Mouse (Mus musculus) frontal cortex, postnatal 10 days (tissue): ENCODE measurements around the gene Rem1.

Source experiments
- DNase-seq, 2 experiments: peaks; one replicate each; pipeline ENCODE4 v3.0.0; 2022; ENCODE audit warnings: low spot score in 2 of 2, mixed read lengths in 1 of 2

Rem1 gene

DNA sequence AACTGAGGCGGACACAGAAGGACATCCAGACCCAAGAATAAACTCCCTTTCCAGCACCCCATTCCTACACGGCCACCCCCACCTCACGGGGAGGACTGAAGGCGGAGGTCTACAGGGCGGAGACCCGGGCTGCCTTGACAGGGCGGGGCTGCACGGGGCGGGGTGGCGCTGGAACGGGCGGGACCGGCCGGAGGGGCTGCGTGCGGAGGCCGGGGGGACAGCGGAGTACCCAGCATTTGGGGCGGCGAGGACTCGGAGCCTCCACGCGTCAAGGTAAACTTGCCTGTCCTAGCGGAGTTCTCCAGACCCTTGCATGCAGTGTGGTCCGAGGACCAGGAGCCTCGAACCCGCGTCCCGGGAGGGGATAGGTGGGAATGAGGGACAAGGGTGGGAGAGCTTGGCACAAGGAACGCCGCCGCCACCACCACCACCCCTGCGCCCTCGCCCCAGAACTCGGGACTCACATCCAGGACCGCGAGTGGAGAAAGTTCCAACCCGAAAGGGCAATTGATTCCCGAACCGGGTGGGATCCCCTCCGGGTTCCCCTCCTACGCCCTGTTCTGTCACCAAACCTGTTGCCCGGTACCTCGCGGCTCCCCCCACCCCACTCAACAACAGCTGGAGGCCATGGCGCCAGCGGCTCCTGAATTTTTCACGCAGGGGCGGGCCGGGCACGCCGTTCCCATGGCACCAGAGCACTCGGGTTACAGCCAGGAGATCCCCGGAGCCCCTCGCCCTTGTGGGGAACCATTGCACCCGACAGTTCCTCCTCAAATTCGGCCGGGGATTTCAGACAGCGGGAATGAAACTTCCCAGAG, at the start of gene Rem1:
Rem1 (plus strand) TSS at position 178 of the 818 bp plus-strand sequence.
- DNase-seq, result no peak

DNA sequence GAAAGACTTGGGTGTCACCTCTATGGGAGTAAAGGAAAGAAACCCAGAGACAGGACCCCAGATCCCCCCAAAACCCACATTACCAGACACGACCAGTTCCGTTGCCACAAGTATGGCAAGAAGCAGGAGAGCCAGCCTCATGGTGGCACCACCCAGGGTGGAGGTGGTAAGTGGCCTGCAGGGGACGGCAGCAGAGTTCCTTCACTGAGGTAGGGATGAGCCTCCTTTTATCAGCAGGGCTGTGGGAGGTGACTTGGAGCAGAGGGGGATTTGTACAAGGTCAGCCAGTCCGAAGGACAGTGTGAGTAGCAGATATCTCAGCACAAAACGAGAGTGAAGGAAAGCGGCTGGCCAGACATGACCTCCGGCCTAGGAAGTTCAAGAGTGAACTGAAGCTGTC, 46.6 kb upstream of the Rem1 start, which contains the start of gene Defb19:
Defb19 (minus strand) TSS at position 206 of the 400 bp plus-strand sequence.
- DNase-seq, result no peak

DNA sequence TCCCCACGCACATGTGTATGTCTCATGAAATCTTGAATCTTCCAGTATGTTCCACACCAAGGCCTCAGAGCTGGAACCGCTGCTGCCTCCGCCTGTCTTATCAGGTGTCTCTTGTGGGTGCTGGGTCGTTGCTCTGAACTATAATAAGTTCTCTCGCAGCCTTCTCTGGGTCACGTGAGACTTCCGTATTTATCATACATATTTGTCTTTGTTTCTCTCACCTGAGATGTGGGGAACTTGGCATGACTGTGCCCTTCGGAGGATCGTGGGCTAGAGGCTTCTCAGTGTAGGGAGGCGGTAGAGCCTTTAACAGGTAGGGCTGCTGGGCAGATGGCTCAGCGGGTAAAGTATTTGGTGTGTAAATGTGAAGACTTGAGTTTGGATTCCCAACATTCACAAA, 46.1 kb upstream of the Rem1 start:
- DNase-seq, result no peak

DNA sequence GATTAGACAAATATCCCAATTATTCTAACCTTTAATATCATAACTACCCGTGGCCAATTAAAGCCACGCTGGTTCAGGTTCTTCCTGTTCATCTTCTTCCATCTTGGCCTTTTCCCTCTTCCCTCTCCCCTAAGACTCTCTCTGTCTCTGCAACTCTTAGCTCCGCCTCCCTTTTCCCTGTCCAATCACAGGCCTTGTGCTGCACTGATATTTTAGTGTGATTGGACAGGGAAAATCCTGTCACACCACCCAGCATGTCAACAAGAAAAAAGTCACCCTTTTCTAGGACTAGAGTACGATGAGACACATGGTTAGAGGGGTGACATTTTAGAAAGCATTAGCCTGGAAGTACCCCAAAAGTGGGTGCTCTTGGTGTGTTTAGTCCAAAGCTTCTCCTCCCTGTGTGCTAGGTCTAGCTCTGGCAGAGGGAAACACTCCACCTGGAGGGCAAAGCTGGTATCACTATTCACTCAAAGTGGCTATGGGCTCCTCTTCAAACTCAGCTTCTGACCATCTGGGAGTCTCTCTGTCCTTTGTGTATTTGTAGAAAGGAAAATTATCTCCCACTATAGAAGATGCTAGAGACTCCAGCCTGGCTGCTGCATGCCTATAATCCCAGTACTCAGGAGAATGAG, 39.7 kb upstream of the Rem1 start:
- no peak for DNase-seq

DNA sequence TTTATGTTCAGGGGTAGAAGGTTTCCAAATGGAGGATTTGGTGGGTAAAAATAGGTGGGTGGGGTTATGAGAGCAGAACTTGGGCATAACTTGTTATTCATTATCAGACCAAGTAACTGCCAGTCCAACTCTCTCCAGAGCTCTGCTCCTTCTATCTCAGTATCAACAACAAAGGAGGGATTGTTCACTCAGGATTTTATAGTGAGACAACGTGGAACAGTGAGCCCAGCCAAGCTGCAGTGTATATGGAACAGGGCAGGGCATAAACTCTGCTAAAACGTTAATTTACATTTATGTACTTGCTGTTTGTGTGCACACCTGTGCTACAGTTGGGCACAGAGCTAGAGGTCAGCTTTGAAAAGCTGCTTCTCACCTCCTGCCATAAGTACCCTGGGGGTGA, 38.3 kb upstream of the Rem1 start:
- DNase-seq, result no peak

DNA sequence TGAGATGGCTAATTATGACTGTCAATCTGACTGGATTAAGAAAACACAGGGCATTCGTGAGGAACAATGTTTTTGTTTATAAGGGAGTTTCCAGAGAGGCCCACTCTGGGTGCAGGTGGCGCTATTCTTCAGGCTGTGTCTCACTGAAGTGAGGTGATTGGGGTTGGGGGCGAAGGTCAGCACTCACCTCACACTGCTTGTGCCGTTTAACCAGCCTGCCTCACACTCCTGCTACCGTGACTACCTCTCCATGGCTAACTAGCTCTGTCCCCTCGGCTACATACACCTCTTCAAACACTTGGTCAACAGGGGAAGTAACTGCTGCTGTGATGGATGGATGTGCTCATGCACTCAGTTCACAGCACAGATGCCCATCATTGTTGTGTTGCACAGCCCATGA, 37.7 kb upstream of the Rem1 start:
- DNase-seq, result no peak

DNA sequence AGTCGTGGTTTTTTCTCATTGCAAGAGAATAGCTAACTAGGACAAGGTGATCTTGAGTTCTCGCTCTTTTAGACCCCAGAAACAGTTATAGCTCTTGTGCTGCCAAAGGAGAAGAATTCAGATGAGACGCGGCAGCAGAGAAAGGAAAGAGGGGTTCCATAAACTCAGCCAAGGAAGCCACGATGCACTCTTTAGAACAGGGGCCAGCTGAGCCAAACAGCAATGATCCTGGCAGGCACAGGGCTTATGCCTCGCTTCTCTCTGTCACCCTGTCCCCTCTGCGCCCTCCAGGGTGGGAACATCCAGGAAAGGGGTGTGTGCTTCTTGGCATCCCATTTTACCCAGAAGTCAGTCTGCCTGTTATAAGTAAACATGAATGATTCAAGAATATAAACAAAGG, 27.5 kb upstream of the Rem1 start, which contains the start of gene Defb45:
Defb45 (minus strand) TSS at position 101 of the 400 bp plus-strand sequence.
- DNase-seq, result no peak

DNA sequence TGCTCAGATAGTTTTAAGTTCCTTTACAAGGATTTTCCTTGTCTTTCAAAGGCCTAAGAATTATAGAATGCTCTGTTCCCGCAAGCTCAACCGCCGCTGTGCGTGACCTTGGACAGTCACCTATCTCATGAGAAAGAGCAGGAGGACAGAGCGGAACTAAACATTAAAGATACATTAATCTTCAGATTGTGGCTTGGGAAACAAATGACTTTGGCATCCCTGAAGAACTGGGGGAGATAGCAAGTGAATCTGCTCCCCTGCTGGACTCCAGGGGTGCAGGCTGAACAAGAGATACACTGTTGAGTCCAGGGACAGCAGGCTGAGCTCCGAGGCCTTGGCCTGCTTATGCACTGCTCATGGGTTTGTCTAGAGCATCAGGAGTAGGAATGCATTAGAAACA, 26.7 kb upstream of the Rem1 start:
- DNase-seq, result no peak

DNA sequence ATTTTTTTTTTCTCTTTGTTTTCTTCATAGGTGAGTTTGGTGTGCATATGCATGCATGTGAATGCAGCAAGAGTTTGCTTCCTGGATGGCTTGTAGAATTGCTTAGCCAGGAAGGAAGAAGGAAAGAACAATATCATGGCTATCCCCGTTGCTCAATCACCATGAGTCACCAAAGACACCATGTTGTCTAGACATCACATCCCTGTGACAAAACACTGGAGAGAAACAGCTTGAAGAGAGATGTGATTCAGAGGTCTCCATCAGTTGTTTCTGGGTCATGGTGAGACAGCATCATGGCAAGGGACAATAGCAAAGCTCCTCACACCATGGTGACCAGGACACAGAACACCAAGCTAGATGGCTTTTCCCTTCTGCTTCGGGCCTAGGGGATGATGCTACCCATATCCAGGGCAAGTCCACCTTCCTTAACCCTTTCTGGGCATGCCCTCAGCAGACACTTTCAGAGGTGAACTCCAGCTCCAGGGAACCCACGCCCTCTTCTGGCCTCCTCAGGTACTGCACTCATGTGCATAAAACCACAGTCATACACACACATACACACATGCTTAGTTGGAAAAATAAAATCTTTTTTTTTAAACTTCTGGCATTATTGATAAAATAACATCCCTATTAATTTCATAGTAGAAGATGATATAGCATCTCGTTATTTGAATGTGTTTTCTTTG, 25.3 kb upstream of the Rem1 start:
- DNase-seq, result no peak

DNA sequence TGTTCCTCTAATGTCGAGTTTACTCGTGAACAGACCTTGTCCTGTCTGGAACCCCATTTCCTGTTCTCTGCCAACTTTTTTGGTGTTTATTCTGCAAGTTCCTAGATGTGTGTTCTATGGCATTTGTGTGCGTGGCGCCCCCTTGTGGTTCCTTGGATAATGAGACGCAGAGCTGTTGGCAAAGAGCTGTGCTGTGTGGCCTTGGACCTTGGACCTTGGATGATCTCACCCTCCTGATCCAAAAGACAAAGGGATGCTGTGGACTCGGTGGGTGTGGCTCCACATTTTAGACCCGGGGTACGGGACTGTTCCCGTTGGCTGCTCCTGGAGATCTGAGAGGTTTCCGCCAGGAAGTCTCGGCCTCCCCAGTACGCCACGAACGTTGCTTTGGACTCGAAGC, 22.7 kb upstream of the Rem1 start, which contains the start of gene Defb36:
Defb36 (plus strand) TSS at position 271 of the 400 bp plus-strand sequence.
- DNase-seq, result no peak

DNA sequence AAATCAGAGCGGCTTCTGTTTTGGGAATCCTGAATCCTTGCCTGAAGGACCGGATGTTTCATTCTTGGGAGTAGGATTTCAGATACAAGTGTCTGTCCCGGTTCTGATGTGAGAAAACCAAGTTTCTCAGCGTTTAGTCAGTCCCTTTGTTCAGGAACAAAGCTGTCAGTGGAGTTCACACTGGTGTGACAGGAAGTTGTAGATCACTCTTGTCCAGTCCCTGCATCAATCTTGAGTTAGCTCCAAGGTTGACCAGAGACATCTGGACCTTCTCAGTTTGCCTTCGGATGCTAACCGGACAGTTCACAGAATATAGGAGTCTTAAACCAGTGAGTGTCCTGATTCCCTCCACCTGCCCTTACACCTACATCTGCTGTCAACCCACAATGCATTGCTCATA, 19.0 kb upstream of the Rem1 start:
- DNase-seq, result no peak

DNA sequence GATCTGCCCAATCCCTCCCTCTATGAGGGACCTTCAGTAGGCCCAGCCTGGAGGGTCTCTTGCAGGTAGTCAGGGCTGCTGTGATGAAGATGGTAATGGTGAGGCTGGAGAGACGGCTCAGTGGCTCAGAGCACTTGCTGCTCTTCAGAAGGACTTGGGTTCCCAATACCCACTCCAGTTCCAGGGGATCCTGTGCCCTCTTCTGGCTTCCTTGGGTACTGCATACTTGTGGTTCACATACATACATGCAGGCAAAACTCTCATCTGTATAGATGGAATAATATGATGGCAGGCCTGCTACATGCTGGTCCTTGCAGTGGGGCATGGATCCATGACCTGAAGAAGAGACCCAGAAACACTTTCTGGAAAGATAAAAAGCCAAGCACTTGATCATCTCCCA, 18.0 kb upstream of the Rem1 start:
- DNase-seq, result no peak

DNA sequence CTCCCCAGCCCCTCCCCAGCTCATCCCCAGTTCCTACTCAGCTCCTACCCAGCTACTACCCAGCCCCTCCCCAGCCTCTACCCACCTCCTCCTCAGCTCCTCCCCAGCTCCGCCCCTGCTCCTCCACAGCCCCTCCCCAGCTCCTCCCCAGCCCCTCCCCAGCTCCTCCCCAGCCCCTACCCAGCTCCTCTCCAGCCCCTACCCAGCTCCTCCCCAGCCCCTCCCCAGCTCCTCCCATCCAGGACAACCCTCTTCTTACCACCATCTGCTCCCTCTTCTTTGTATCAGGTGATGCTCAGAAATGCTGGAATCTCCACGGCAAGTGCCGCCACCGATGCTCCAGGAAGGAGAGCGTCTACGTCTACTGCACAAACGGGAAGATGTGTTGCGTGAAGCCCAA, 14.6 kb upstream of the Rem1 start:
- no peak for DNase-seq

DNA sequence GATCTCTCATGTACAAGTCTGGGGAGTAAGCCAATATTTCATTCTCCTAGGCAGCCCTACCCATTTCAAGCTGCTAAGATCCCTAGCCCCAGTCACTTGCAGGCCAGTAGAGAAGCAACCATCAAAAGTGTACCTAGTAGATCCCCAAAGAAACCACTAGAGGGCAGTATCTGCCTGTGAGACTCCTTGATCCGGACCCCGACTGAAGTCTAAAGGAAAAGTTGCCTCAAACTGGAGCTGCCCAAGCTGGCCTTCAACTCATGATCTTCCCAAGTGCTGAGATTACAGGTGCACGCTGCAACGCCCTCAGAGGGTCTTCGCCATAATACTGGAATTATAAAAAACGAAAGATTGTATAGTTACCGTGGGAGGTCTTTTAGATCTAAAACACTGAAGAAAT, 11.2 kb upstream of the Rem1 start:
- DNase-seq, result peak in 1 of 2 experiments; percentile 48

DNA sequence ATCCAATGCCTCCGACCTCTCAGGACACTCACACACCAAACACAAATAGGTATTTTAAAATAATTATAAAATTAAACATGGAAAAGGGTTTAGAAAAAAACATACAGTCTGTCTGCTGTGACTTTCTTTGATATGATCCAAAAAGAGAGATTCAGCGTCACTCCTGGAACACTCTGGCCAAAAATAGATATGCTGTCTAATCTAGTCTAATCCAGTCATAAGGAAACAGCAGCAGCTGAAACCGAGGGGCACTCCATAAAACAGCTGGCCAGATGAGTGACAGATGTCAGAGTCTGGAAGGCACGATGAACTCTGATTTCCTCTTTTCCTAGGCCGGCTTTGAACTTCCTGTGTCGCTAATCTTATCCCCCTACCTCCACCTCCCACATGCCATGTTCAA, 10.3 kb upstream of the Rem1 start:
- no peak for DNase-seq

DNA sequence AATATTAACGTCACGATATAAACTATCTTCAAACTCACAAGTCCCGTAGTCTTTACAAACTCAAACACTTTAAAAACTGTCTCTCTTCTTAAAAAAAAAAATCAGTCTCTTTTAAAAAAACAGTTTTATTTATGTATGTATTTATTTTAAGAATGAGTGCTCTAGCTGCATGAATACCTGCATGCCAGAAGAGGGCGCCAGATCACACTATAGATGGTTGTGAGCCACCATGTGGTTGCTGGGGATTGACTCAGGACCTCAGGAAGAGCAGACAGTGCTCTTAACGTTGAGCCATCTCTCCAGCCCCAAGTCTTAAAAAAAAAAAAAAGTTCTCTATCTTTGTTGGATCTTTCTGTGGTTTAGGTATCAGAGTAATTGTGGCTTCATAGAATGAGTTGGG, 9.4 kb upstream of the Rem1 start:
- DNase-seq, result no peak

DNA sequence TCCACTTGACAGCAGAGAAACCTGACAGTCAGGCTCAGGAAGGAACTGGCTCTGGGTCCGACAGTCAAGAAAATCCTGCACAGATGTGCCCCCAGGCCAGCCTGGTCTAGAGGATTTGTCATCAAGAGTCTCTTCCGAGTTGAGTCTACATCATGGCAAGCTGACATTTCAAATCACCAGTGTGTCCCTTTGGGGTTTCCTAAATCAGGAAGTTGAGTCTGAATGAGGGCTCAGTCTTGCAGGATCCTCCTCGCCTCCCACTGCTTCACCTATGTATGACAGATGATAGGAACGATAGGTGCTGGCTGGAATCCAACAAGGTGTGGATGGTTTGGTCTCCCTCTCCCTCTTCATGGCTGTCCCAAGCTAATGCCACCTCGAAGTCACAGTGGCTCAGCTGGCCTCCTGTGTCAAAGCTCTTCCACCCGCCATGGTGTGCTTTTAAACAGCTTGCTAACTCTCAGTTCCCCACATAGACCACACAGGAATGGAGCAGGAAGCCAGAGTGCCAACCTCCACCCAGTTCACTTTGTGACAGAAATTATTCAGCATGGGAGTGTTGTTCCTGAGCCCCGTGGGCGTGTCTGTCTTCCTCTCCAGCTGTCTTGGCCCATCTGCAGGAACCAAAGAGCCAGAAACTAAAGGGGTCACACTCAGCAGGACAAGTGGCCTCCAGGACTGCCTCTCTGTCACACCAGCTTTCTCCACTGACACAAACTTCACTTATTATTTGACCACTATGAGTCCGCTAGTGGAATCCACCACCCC, 6.2 kb upstream of the Rem1 start:
- DNase-seq, result no peak

DNA sequence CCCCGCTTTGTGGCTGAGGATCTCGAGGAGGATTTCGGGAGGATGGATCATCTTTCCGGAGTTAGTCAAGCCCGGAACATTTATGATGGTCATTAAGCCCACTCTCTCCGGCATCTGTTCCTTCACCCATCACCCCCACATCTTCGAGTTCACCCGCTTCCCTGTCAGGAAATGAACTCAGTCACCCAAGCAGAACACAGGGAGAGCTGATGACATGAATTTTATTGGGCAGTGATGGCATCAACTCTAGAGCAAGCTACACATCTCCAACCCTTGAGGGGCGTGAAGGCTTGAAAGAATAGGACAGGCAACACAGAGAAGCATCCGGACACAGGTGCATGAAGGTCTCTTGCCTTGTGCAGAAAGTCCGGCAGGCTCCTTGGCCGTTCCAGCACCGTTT, 4.6 kb upstream of the Rem1 start:
- no peak for DNase-seq

DNA sequence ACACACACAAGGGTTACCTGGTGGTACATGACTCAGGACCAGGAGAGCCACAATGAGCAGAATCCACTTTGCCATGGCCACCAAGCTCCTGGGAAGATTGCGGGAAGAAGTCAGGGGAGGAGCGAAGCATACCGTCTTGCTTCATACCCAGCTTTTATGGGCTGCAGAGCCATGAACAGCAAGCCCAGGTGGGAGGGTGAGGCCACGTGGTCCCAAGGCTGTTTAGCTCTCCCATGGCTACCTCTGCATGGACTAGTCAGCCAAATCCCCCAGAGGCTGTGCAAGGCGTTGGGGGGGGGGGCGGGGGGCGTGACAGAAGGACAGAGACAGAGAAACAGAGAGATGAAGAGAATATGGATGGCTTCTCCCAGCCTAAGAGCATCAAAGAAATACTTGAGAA, 3.8 kb upstream of the Rem1 start, which contains the start of gene Defb25:
Defb25 (minus strand) TSS at position 101 of the 400 bp plus-strand sequence.
- no peak for DNase-seq

DNA sequence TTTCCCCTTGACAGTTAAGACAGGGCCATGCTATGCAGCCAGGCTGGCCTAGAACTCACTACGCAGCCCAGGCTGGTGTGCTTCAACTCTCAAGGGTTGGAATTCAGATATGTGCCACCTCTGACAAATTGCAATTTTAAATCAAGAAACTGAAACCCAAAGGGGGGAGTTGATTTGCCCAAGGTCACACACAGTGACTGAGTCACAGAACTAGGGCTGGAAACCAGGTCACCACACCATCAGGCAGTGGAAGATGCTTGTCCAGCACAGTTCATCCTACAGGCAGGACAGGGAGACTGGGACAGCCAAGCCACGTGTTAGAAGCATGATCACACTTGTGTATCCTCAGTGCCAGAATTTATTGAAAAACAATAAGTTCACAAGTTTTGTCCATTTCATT, 2.2 kb upstream of the Rem1 start:
- no peak for DNase-seq

DNA sequence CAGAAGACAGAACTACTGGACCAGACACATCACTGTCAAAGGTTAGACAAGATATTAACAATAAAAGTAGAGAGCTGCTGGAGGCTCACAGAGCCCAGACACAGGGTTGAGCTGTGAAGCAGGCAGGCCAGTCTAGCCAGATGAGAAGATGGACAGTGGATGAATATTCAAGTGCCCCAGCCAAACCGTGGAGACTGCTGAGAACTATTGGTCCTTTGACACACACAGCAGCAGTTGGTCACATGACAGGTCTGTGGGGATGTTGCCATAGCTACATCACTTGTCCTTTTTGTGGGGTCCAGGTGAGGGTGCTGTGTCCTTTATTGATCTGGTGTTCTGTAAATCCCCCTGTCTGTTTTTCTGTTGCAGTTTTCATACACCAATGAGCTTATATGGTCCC, 1.5 kb upstream of the Rem1 start:
- DNase-seq, result no peak

DNA sequence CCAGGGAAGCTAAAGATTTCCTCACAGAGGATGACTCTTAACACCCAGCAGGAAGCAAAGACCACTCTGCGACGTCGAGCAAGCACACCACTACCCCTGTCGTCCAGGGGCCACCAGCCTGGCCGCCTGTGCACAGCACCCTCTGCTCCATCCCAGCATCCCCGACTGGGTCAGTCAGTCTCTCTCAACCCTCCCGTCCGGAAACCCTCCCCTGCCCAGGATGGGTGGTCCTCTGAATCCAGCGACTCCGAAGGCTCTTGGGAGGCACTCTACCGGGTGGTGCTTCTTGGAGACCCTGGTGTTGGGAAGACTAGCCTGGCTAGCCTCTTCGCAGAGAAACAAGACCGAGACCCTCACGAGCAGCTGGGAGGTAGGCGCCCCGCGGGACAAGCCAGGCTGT, 1.3 kb downstream of the Rem1 start:
- DNase-seq, result no peak
